Mouse (Mus musculus): ENCODE results near the gene Scml4. TPM values are rescaled to one million over a fixed set of nuclear protein-coding genes. Genes with fewer than 3 reads are reported as not detected.
A peak's percentile ranks its signal among the peaks of the same experiment; 100 is the strongest.

The Scml4 gene
- total and polyA plus RNA-seq, 3 experiments = 0.84 to 1.3 (median 1.3) TPM

GRCm38 (mm10) chr10:42896621-42897020 lies 36.5 kb downstream of the Scml4 start:
- TF ChIP-seq EP300 (IDR thresholded peaks at IDR 0.05; ENCODE audit: insufficient read depth, low read depth, low read length) (no peak), CTCF (IDR thresholded peaks at IDR 0.05) (no peak), POLR2A (IDR thresholded peaks at IDR 0.05; ENCODE audit: insufficient read depth, low read depth, low read length) (no peak)
- Histone ChIP-seq H3K36me3 (ENCODE audit: control insufficient read depth, insufficient read depth, low read length) (no peaks in the 10 kb centered on the region), H3K27me3 (ENCODE audit: control insufficient read depth, insufficient read depth, low read length) (no peaks in the 10 kb centered on the region), H3K9ac (ENCODE audit: low read depth, low read length) (no peak overlapping the region), H3K27ac (no peak overlapping the region), H3K4me1 (ENCODE audit: control insufficient read depth, insufficient read depth, low read length) (peaks cover 4% of the 10 kb centered on the region; the same call in 1 of the 2 replicates), H3K4me3 (no peak overlapping the region), H3K79me2 (replicated peaks; ENCODE audit: control insufficient read depth, insufficient read depth, low read length) (no peaks in the 10 kb centered on the region)
- no peak for DNase-seq
- 85% methylated on average over 3 of the region's 3 CpGs for WGBS
- intact Hi-C loops (cut with DNase I) = no loop called here

GRCm38 (mm10) chr10:42897166-42897565 lies 37.0 kb downstream of the Scml4 start:
- intact Hi-C loops (cut with DNase I) = no loop called here
- Histone ChIP-seq H3K79me2 (replicated peaks; ENCODE audit: control insufficient read depth, insufficient read depth, low read length) (no peaks in the 10 kb centered on the region), H3K27me3 (ENCODE audit: control insufficient read depth, insufficient read depth, low read length) (no peaks in the 10 kb centered on the region), H3K36me3 (ENCODE audit: control insufficient read depth, insufficient read depth, low read length) (no peaks in the 10 kb centered on the region), H3K4me3 (no peak overlapping the region), H3K4me1 (ENCODE audit: control insufficient read depth, insufficient read depth, low read length) (peaks cover 4% of the 10 kb centered on the region; the same call in 1 of the 2 replicates), H3K9ac (ENCODE audit: low read depth, low read length) (no peak overlapping the region), H3K27ac (no peak overlapping the region)
- 55% methylated on average over 4 of the region's 4 CpGs for WGBS
- TF ChIP-seq POLR2A (IDR thresholded peaks at IDR 0.05; ENCODE audit: insufficient read depth, low read depth, low read length) (no peak), CTCF (IDR thresholded peaks at IDR 0.05) (no peak), EP300 (IDR thresholded peaks at IDR 0.05; ENCODE audit: insufficient read depth, low read depth, low read length) (no peak)
- peak in 1 of 2 experiments; percentile 39 for DNase-seq

DNA sequence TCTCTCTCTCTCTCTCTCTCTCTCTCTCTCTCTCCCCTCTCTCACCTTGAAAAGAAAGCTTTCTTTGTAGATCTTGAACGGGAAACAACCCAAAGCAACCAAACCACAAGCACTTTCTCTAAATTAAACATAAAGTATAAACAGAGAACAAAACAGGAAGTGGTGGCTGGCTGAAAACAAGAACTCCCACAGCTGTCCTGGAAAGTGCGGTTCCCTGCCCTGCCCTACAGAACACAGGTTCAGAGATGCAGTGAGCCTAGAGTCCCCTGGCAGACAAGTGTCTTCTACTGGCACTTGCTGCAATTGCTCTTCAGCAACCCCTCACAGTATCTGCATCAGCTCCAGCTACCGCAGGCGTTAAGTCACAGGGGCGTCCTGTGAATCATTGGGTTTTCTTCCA lies 37.5 kb downstream of the Scml4 start:
- Histone ChIP-seq H3K4me1 (ENCODE audit: control insufficient read depth, insufficient read depth, low read length) (peaks cover 4% of the 10 kb centered on the region; the same call in 1 of the 2 replicates), H3K27me3 (ENCODE audit: control insufficient read depth, insufficient read depth, low read length) (no peaks in the 10 kb centered on the region), H3K79me2 (replicated peaks; ENCODE audit: control insufficient read depth, insufficient read depth, low read length) (no peaks in the 10 kb centered on the region), H3K36me3 (ENCODE audit: control insufficient read depth, insufficient read depth, low read length) (no peaks in the 10 kb centered on the region), H3K9ac (ENCODE audit: low read depth, low read length) (no peak overlapping the region), H3K4me3 (no peak overlapping the region), H3K27ac (no peak overlapping the region)
- intact Hi-C loops (cut with DNase I) = no loop called here
- no peak for TF ChIP-seq EP300 (IDR thresholded peaks at IDR 0.05; ENCODE audit: insufficient read depth, low read depth, low read length)
- TF ChIP-seq POLR2A (IDR thresholded peaks at IDR 0.05; ENCODE audit: insufficient read depth, low read depth, low read length) = no peak
- no peak for TF ChIP-seq CTCF (IDR thresholded peaks at IDR 0.05)
- peak in 1 of 2 experiments; percentile 33 for DNase-seq
- WGBS = 66% methylated on average over 5 of the region's 5 CpGs

GRCm38 (mm10) chr10:42901361-42901760 lies 41.2 kb downstream of the Scml4 start:
- H3K4me3 ChIP-seq = no peak overlapping the region
- H3K79me2 ChIP-seq (replicated peaks; ENCODE audit: control insufficient read depth, insufficient read depth, low read length) = no peaks in the 10 kb centered on the region
- intact Hi-C loops (cut with DNase I) = no loop called here
- H3K27me3 ChIP-seq (ENCODE audit: control insufficient read depth, insufficient read depth, low read length) = no peaks in the 10 kb centered on the region
- no peak for DNase-seq
- H3K9ac ChIP-seq (ENCODE audit: low read depth, low read length) = no peak overlapping the region
- 57% methylated on average over 4 of the region's 4 CpGs for WGBS
- H3K27ac ChIP-seq = no peak overlapping the region
- H3K36me3 ChIP-seq (ENCODE audit: control insufficient read depth, insufficient read depth, low read length) = no peaks in the 10 kb centered on the region
- H3K4me1 ChIP-seq (ENCODE audit: control insufficient read depth, insufficient read depth, low read length) = no peaks in the 10 kb centered on the region; the same call in 1 of the 2 replicates
- no peak for TF ChIP-seq POLR2A (IDR thresholded peaks at IDR 0.05; ENCODE audit: insufficient read depth, low read depth, low read length)
- TF ChIP-seq CTCF (IDR thresholded peaks at IDR 0.05) = no peak
- TF ChIP-seq EP300 (IDR thresholded peaks at IDR 0.05; ENCODE audit: insufficient read depth, low read depth, low read length) = no peak

- 75% methylated on average over 1 of the region's 1 CpGs for WGBS
- Histone ChIP-seq H3K79me2 (replicated peaks; ENCODE audit: control insufficient read depth, insufficient read depth, low read length) (no peaks in the 10 kb centered on the region), H3K27me3 (ENCODE audit: control insufficient read depth, insufficient read depth, low read length) (no peaks in the 10 kb centered on the region), H3K4me1 (ENCODE audit: control insufficient read depth, insufficient read depth, low read length) (no peaks in the 10 kb centered on the region), H3K9ac (ENCODE audit: low read depth, low read length) (no peak overlapping the region), H3K27ac (no peak overlapping the region), H3K4me3 (no peak overlapping the region), H3K36me3 (ENCODE audit: control insufficient read depth, insufficient read depth, low read length) (no peaks in the 10 kb centered on the region)
- intact Hi-C loops (cut with DNase I) = no loop called here
- TF ChIP-seq EP300 (IDR thresholded peaks at IDR 0.05; ENCODE audit: insufficient read depth, low read depth, low read length) = no peak
- TF ChIP-seq CTCF (IDR thresholded peaks at IDR 0.05) = no peak
- TF ChIP-seq POLR2A (IDR thresholded peaks at IDR 0.05; ENCODE audit: insufficient read depth, low read depth, low read length) = no peak
- no peak for DNase-seq
Observed at GRCm38 (mm10) chr10:42903054-42903453, 42.9 kb downstream of the Scml4 start.

DNA sequence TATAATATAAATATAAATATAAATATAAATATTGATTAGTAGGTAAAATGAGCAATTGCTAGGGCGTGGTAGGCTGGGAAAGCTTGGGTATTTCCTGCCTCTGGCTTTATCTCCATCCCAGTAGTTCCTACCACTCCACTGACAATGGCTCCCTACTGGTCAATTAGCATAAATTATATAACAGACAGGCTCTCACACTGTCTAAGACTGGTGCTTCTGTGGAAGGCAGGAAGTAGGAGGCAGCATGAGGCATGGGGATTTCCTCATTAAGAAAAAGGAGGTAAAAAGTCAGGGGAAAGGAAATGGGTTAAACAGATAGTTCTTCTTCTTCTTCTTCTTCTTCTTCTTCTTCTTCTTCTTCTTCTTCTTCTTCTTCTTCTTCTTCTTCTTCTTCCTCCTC lies 48.4 kb downstream of the Scml4 start:
- 79% methylated on average over 1 of the region's 1 CpGs for WGBS
- H3K36me3 ChIP-seq (ENCODE audit: control insufficient read depth, insufficient read depth, low read length) = no peaks in the 10 kb centered on the region
- DNase-seq = no peak
- no peaks in the 10 kb centered on the region; the same call in none of the 2 replicates for H3K4me1 ChIP-seq (ENCODE audit: control insufficient read depth, insufficient read depth, low read length)
- H3K27ac ChIP-seq = no peak overlapping the region
- no peaks in the 10 kb centered on the region for H3K79me2 ChIP-seq (replicated peaks; ENCODE audit: control insufficient read depth, insufficient read depth, low read length)
- no peaks in the 10 kb centered on the region for H3K27me3 ChIP-seq (ENCODE audit: control insufficient read depth, insufficient read depth, low read length)
- H3K4me3 ChIP-seq = no peak overlapping the region
- no peak overlapping the region for H3K9ac ChIP-seq (ENCODE audit: low read depth, low read length)
- TF ChIP-seq POLR2A (IDR thresholded peaks at IDR 0.05; ENCODE audit: insufficient read depth, low read depth, low read length) = no peak
- TF ChIP-seq EP300 (IDR thresholded peaks at IDR 0.05; ENCODE audit: insufficient read depth, low read depth, low read length) = no peak
- no peak for TF ChIP-seq CTCF (IDR thresholded peaks at IDR 0.05)
- intact Hi-C loops (cut with DNase I) = no loop called here
